Mouse (Mus musculus) E14TG2a.4 (cell line): ENCODE measurements around the gene Alpk3.

Experiments
- H3K27me3 ChIP-seq: 2 replicates; pipeline ENCODE4 v1.6.1; 2014; ENCODE audit warnings: low read length, control low read depth; ENCODE audit not compliant: insufficient read depth
- H3K36me3 ChIP-seq: 2 replicates; pipeline ENCODE4 v1.6.1; 2014; ENCODE audit warnings: low read length, control low read depth; ENCODE audit not compliant: insufficient read depth
- H3K4me1 ChIP-seq: replicated peaks from 2 replicates; pipeline ENCODE4 v1.6.1; 2014; ENCODE audit warnings: low read depth, low read length, control low read depth
- H3K4me3 ChIP-seq: replicated peaks from 2 replicates; pipeline ENCODE4 v1.5.1; 2014; ENCODE audit warnings: mild to moderate bottlenecking, low read length
- H3K9me3 ChIP-seq: 2 replicates; pipeline ENCODE4 v1.6.1; 2014; ENCODE audit warnings: low read length, control low read depth
- CTCF ChIP-seq: conservative IDR thresholded peaks from 2 replicates; pipeline ENCODE4 v1.5.1; 2014; ENCODE audit warnings: low read length
- NANOG ChIP-seq: IDR thresholded peaks from 2 replicates; pipeline ENCODE4 v1.6.1; 2014; ENCODE audit warnings: borderline replicate concordance, low read length, mixed read lengths
- POU5F1 ChIP-seq: IDR thresholded peaks from 2 replicates; pipeline ENCODE4 v1.6.1; 2014; ENCODE audit warnings: low read length, borderline replicate concordance

The Alpk3 gene

DNA sequence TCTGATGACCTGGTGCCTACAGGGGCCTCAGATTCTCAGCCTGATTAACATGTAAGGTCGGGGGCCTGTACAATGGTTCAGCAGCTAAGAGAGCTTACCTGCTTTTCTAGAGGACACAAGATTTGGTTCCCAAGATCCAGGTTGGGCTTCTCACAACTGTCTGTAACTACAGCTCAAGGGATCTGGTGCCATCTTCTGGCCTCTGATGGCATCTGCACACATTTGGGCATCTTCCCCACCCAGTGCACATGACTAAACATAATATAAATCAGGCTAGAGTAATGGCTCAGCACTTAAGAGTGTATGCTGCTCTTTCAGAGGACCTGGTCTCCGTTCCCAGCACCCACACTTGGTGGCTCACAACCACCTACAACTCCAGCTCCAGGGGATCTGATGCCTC lies 3.5 kb downstream of the Alpk3 start:
- Histone ChIP-seq H3K36me3 (no peaks in the 10 kb centered on the region), H3K4me1 (peaks cover 72% of the 10 kb centered on the region), H3K27me3 (peaks cover 13% of the 10 kb centered on the region), H3K4me3 (no peak overlapping the region), H3K9me3 (no peaks in the 10 kb centered on the region)
- TF ChIP-seq CTCF (peak; percentile 79), POU5F1 (no peak), NANOG (no peak)

DNA sequence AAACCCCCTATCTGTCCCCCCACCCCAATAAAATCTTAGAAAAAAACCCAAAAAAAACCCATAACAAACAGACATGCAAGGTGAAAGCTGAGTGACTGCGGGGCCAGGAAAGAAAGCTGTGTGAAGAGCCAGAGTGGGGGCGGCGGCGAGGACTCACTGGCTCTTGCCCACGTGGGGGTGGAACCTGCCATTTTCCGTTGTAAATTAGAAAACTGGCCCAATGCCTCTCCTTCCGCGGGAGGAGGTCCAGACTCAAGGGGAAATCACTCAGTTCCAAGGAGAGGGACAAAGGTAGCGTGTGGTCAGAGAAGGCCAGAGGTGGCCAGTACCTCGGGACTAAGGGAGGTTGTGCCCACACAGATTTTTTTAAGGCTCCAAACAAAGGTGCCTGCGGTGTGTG lies 4.5 kb downstream of the Alpk3 start:
- Histone ChIP-seq H3K4me1 (peaks cover 80% of the 10 kb centered on the region), H3K4me3 (peak overlapping the region; percentile 70), H3K27me3 (peaks cover 9% of the 10 kb centered on the region), H3K9me3 (no peaks in the 10 kb centered on the region), H3K36me3 (no peaks in the 10 kb centered on the region)
- TF ChIP-seq POU5F1, result no peak
- TF ChIP-seq NANOG, result no peak
- TF ChIP-seq CTCF, result no peak

DNA sequence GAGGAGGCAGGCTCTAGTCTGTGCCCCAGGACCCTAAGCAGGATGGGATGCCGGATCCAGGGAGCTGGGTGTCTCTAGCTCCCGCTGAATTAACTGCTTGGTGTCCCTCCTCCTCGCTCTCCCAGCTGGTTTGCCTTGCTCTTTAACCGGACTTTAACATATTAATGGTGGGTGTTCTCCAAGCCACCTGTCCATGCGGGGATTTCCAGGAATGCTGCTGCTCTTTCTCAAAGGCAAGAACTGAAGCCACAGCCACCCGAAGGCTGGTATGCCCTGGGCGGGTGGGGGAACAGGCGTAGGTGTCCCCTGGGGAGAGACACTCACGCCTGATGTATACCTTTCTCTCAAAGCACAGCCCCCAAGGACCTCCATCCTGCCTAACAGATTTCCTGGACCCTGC lies 5.9 kb downstream of the Alpk3 start:
- Histone ChIP-seq H3K27me3 (no peaks in the 10 kb centered on the region), H3K9me3 (no peaks in the 10 kb centered on the region), H3K36me3 (no peaks in the 10 kb centered on the region), H3K4me1 (peaks cover 73% of the 10 kb centered on the region), H3K4me3 (peak overlapping the region; percentile 70)
- TF ChIP-seq NANOG, result no peak
- TF ChIP-seq CTCF, result no peak
- TF ChIP-seq POU5F1, result no peak

DNA sequence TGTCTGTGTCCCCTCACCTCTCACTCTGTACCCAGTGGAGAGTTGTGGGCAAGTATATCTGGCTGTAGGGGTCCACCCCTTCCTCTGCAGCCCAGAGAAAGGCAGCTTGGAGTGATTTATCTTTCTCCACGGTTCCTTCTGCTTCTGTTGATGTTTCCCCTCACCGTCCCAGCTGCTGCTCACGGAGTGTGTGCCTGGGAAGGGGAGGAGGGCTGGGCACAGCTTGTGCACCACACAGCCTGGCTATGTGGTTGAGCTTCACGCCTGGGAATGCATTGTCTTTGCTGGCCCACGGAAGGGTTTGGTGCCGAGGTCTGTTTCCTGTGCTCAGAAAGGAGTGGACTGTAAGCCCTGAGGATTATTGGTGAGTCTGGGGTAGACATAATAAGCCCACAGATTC lies 9.3 kb downstream of the Alpk3 start:
- Histone ChIP-seq H3K4me3 (no peak overlapping the region), H3K9me3 (no peaks in the 10 kb centered on the region), H3K36me3 (0 out of 2 replicates have a peak, but pooled peaks cover 4% of the 10 kb centered on the region), H3K4me1 (peaks cover 56% of the 10 kb centered on the region), H3K27me3 (no peaks in the 10 kb centered on the region)
- no peak for TF ChIP-seq NANOG

DNA sequence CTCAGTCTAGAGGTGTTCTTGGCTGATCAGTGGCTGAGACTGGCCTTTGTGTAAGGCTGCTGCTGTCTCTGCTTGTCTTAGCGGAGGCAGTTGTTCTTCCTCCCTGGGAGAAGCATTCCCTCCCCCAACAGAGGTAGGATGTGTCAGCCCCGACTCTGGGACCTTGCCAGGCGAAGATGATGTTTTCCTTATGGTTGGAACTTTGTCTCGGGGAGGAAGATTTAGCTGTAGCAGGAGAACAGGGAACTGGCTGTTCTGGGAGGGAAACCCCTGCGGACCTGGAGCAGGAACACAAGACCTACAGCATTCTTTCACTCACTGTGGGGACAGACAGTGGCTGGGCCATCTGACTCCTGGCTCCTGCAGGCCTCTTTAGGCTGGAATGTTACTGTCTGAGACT lies 15.1 kb downstream of the Alpk3 start:
- 0 out of 2 replicates have a peak, but pooled peaks cover 4% of the 10 kb centered on the region for H3K36me3 ChIP-seq
- H3K4me1 ChIP-seq, result peaks cover 46% of the 10 kb centered on the region
- no peak for TF ChIP-seq NANOG
- no peak for TF ChIP-seq CTCF
- TF ChIP-seq POU5F1, result no peak
- no peak overlapping the region for H3K4me3 ChIP-seq
- no peaks in the 10 kb centered on the region for H3K9me3 ChIP-seq
- peaks cover 14% of the 10 kb centered on the region for H3K27me3 ChIP-seq

DNA sequence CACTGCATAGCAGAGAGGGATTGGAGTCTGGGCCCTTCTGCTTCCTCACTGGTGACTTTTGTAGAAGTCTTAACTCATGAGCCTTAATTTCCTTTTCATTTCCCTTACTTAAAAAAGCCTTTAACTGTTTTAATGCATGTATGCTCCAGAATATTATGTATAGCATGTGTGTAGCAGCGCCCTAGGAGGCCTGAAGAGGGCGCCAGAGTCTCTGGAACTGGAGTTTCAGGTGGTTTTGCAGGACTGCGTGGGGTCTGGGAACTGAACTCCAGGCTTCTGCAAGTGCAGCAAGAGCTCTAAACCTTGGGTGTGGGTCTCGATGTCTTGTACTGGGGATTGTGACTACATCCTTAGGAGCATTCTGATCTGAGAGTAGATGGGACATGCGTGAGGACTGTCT lies 15.9 kb downstream of the Alpk3 start:
- no peaks in the 10 kb centered on the region for H3K9me3 ChIP-seq
- H3K27me3 ChIP-seq, result peaks cover 21% of the 10 kb centered on the region
- 0 out of 2 replicates have a peak, but pooled peaks cover 4% of the 10 kb centered on the region for H3K36me3 ChIP-seq
- no peak for TF ChIP-seq NANOG
- TF ChIP-seq CTCF, result peak; percentile 90
- no peak for TF ChIP-seq POU5F1
- no peak overlapping the region for H3K4me3 ChIP-seq
- peaks cover 53% of the 10 kb centered on the region for H3K4me1 ChIP-seq

DNA sequence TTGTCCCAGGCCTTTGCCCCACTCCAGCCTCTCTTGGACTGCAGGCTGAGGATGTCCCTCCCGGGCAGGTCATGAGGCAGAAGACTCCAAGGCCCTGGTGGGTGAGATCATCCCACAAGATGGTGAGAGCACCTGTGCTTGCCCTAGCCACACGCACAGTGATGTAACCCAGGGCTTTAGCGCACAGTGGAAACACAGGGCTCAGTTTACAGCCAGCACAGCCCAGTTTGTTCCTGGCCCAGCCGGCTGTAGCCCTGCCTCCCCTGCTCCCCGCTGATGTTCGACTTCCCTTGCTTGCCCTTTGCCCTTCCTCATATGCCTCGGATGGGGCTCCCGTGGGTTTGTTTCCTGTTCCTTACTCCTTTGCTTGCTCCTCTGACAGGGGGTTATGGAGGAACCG lies 17.1 kb downstream of the Alpk3 start:
- H3K36me3 ChIP-seq, result 0 out of 2 replicates have a peak, but pooled peaks cover 4% of the 10 kb centered on the region
- H3K27me3 ChIP-seq, result peaks cover 33% of the 10 kb centered on the region
- H3K4me3 ChIP-seq, result peak overlapping the region; percentile 41
- no peak for TF ChIP-seq CTCF
- no peak for TF ChIP-seq NANOG
- TF ChIP-seq POU5F1, result no peak
- H3K4me1 ChIP-seq, result peaks cover 48% of the 10 kb centered on the region
- no peaks in the 10 kb centered on the region for H3K9me3 ChIP-seq

DNA sequence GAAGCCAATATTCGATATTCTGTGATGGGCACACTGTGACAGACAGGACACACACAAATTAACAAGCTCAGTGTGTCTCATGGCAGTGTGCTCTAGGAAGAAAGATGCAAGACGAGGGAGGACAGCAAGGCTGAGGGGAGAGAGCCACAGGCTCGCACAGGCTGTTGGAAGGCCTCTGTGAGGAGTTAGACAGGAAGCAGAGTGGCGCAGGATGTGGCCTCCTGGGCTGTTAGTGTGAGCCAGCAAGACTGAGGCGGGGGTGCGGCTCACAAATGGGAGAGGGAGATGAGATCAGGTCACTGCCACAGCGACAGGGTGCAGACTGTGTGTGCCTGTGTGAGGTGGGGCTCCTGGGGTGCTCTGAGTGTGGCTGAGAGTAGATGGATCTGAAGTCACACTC lies 17.9 kb downstream of the Alpk3 start:
- Histone ChIP-seq H3K36me3 (0 out of 2 replicates have a peak, but pooled peaks cover 4% of the 10 kb centered on the region), H3K9me3 (no peaks in the 10 kb centered on the region), H3K4me1 (peaks cover 48% of the 10 kb centered on the region), H3K4me3 (0 out of 2 replicates have a peak overlapping the region, but pooled peaks have one; percentile 41), H3K27me3 (peaks cover 36% of the 10 kb centered on the region)
- TF ChIP-seq CTCF, result no peak

DNA sequence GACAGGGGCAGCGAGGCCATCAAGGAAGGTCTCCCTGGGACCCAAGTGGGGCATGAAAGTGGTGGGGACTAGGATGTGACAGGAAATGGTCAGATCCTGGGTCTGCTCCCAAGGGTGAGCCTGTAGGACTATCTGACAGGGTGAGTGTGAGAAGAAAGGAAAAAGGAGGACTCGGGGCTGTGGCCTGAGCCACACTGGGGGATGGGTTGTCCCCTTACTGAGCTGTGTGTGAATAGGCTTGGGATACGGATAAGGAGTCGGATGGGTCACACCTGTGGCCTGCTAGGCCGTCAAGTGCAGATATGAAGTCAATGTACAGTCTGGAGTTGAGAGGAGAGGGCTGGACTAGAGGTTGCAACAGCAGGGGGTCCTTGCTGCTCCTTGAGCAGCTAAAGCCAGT lies 18.3 kb downstream of the Alpk3 start:
- H3K36me3 ChIP-seq, result 0 out of 2 replicates have a peak, but pooled peaks cover 2% of the 10 kb centered on the region
- peaks cover 50% of the 10 kb centered on the region for H3K4me1 ChIP-seq
- peaks cover 36% of the 10 kb centered on the region for H3K27me3 ChIP-seq
- H3K4me3 ChIP-seq, result 0 out of 2 replicates have a peak overlapping the region, but pooled peaks have one; percentile 41
- H3K9me3 ChIP-seq, result no peaks in the 10 kb centered on the region
- TF ChIP-seq CTCF (no peak), NANOG (no peak), POU5F1 (no peak)
